Mouse (Mus musculus): ENCODE measurements around the gene Ufc1.

- TF ChIP-seq CHD2 (IDR thresholded peaks at IDR 0.05; ENCODE audit: low read length) = no peak
- peak; percentile 91 for TF ChIP-seq SIN3A (IDR thresholded peaks at IDR 0.05; ENCODE audit: low read length)
- TF ChIP-seq CTCF (IDR thresholded peaks at IDR 0.05 in 2 of 3, conservative IDR thresholded peaks at IDR 0.05 in 1 of 3; ENCODE audit: control insufficient read depth in 1 of 3, insufficient read depth in 1 of 3, low read depth in 2 of 3, low read length in 3 of 3, poor library complexity in 1 of 3, severe bottlenecking in 1 of 3) = peak; percentile 63 to 86 (median 78); a peak in 5 of 6 replicates
- TF ChIP-seq UBTF (IDR thresholded peaks at IDR 0.05; ENCODE audit: borderline replicate concordance, insufficient read depth, low read depth, low read length) = no peak
- TF ChIP-seq GABPA (IDR thresholded peaks at IDR 0.05; ENCODE audit: low read depth, low read length) = no peak
- no peak for TF ChIP-seq ZC3H11A (IDR thresholded peaks at IDR 0.05; ENCODE audit: low read depth, low read length)
- TF ChIP-seq GATA1 (IDR thresholded peaks at IDR 0.05; ENCODE audit: low read depth, low read length) = peak; percentile 75
- TF ChIP-seq NRF1 (IDR thresholded peaks at IDR 0.05; ENCODE audit: insufficient read depth, low read depth, low read length, poor library complexity, severe bottlenecking) = peak; percentile 66
- no peak for TF ChIP-seq USF1 (IDR thresholded peaks at IDR 0.05; ENCODE audit: low read depth, low read length)
- peak; percentile 93 to 99 for TF ChIP-seq POLR2A (IDR thresholded peaks at IDR 0.05; ENCODE audit: control insufficient read depth in 1 of 2, insufficient read depth in 1 of 2, low read depth in 1 of 2, low read length in 2 of 2, poor library complexity in 1 of 2)
Measured at GRCm38 (mm10) chr1:171246709-171247452, 47.9 kb downstream of the Ufc1 start.

Measured in MEL (cell line).